Mouse (Mus musculus) spleen, adult 2 months (tissue): ENCODE data around the gene Btbd35f19. TPM values are rescaled to one million over a fixed set of nuclear protein-coding genes. Genes with fewer than 3 reads are reported as not detected.
"Not testable (repeated sequence)": the region's sequence is repeated elsewhere in the genome, so short reads cannot be mapped to it uniquely, and the experiment has no call there.

Experiments used
- DNase-seq, 2 experiments: peaks; one replicate each; pipeline versions ENCODE4 v3.0.0 to v3.0.0-alpha.2; 2012 to 2021; ENCODE audit warnings: low spot score in 2 of 2, low read depth in 1 of 2
- H3K27ac ChIP-seq: fragments of 200-500 bp; 2 replicates; pipeline ENCODE4 v1.5.1; 2012; ENCODE audit warnings: low read length, inconsistent platforms; ENCODE audit not compliant: insufficient read depth
- H3K27me3 ChIP-seq: fragments of 200-500 bp; 2 replicates; pipeline ENCODE4 v1.6.1; 2012; ENCODE audit warnings: mild to moderate bottlenecking, moderate library complexity, low read length, inconsistent platforms; ENCODE audit not compliant: control insufficient read depth, insufficient read depth
- H3K36me3 ChIP-seq: fragments of 200-500 bp; 2 replicates; pipeline ENCODE4 v1.6.1; 2012; ENCODE audit warnings: mild to moderate bottlenecking, low read length, inconsistent platforms; ENCODE audit not compliant: control insufficient read depth, insufficient read depth
- H3K4me1 ChIP-seq: fragments of 200-500 bp; 2 replicates; pipeline ENCODE4 v1.6.1; 2011; ENCODE audit warnings: inconsistent platforms; ENCODE audit not compliant: control insufficient read depth, insufficient read depth, insufficient read length
- H3K4me3 ChIP-seq: fragments of 200-500 bp; 2 replicates; pipeline ENCODE4 v1.5.1; 2011; ENCODE audit warnings: mild to moderate bottlenecking, inconsistent platforms; ENCODE audit not compliant: insufficient read depth, insufficient read length; ENCODE audit errors: extremely low read depth
- WGBS: fragments of 180-500 bp; shearing (Covaris S2); methylation state at CpG from one replicate; pipeline ENCODE4 v1.1.7; 2018; 5-methylcytosine and 5-hydroxymethylcytosine counted together
- polyA plus RNA-seq: library from polyadenylated mRNA; depleted of rRNA; stranded (reverse); fragments of >200 nt; gene quantifications from 2 replicates; pipeline ENCODE4 v1.2.3, GENCODE M21; 2012; rRNA removed

The Btbd35f19 gene
- not detected in 2 replicates for polyA plus RNA-seq

DNA sequence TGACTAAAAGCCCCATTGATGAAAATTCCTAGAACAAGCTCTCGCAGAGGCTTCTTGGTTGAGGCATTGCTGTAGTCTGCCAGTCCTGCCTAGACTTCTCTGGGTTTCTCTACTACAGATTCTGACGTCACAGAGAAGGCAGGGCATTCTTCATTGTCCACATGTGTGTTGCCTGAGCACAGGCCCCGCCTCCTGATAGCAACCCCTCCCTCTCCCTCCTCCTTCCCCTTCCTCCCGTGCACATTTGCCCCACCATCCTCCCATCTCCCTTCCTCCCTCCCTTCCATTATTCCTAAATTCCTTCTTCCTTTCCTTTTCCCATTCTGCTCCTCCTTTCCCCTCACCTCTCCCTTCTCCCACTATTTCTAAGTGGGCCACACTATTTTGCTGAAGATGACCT, at the start of gene Btbd35f19:
TSS of gene Btbd35f19 (minus strand) at position 101 of the 400 bp plus-strand sequence.
- not testable (repeated sequence) for H3K4me3 ChIP-seq, DNase-seq, H3K27me3 ChIP-seq, H3K4me1 ChIP-seq, H3K36me3 ChIP-seq, H3K27ac ChIP-seq
- WGBS, result no CpG with 5 or more reads among the region's 4 CpGs

- not testable (repeated sequence) for H3K4me3 ChIP-seq, H3K27me3 ChIP-seq, H3K36me3 ChIP-seq, H3K27ac ChIP-seq, H3K4me1 ChIP-seq, DNase-seq
- 72% methylated on average over 3 of the region's 4 CpGs for WGBS
Measured at GRCm38 (mm10) chrX:31341924-31342323, 41.8 kb downstream of the Btbd35f19 start.

DNA sequence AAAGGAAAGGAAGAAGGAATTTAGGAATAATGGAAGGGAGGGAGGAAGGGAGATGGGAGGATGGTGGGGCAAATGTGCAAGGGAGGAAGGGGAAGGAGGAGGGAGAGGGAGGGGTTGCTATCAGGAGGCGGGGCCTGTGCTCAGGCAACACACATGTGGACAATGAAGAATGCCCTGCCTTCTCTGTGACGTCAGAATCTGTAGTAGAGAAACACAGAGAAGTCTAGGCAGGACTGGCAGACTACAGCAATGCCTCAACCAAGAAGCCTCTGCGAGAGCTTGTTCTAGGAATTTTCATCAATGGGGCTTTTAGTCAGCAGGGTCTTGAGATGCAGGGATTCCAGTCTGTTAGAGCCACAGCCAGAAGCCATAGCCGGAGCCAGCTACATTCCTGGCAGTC, 47.6 kb downstream of the Btbd35f19 start, which contains the start of gene Btbd35f26:
TSS of gene Btbd35f26 (plus strand) at position 301 of the 400 bp plus-strand sequence.
- H3K27ac ChIP-seq, DNase-seq, H3K36me3 ChIP-seq, H3K27me3 ChIP-seq, H3K4me1 ChIP-seq, H3K4me3 ChIP-seq: not testable (repeated sequence)
- no CpG with 5 or more reads among the region's 4 CpGs for WGBS

Other genes starting within 250 kb of the Btbd35f19 start
- not detected in 2 replicates for gene Spin2f, start 130.0 kb downstream of the Btbd35f19 start, polyA plus RNA-seq
- gene Btbd35f26, start 47.5 kb downstream of the Btbd35f19 start, polyA plus RNA-seq, result not detected in 2 replicates
- not detected in 2 replicates for gene Gm21883, start 190.4 kb upstream of the Btbd35f19 start, polyA plus RNA-seq
- gene Spin2e, start 235.0 kb upstream of the Btbd35f19 start, polyA plus RNA-seq, result not detected in 2 replicates